Mouse (Mus musculus): Measurements from ENCODE around the gene Acsl6. TPM values are rescaled to one million over a fixed set of nuclear protein-coding genes. Genes with fewer than 3 reads are reported as not detected.

Gene Acsl6
- polyA plus RNA-seq, 1 experiment from 2014 or later, result 0.55 TPM

GRCm38 (mm10) chr11:54404885-54405284 lies 101.3 kb downstream of the Acsl6 start:
- Histone ChIP-seq H3K4me3 (no peak overlapping the region), H3K9me3 (replicated peaks) (no peaks in the 10 kb centered on the region), H3K27ac (no peak overlapping the region), H3K4me2 (no peak overlapping the region), H3K4me1 (replicated peaks) (no peaks in the 10 kb centered on the region), H3K36me3 (no peaks in the 10 kb centered on the region), H3K9ac (no peak overlapping the region), H3K27me3 (no peaks in the 10 kb centered on the region)
- 71% methylated on average over 4 of the region's 4 CpGs for WGBS
- ATAC-seq (replicated peaks; ENCODE audit: insufficient number of reproducible peaks, insufficient read depth, low FRiP score, low read depth), result no peak

DNA sequence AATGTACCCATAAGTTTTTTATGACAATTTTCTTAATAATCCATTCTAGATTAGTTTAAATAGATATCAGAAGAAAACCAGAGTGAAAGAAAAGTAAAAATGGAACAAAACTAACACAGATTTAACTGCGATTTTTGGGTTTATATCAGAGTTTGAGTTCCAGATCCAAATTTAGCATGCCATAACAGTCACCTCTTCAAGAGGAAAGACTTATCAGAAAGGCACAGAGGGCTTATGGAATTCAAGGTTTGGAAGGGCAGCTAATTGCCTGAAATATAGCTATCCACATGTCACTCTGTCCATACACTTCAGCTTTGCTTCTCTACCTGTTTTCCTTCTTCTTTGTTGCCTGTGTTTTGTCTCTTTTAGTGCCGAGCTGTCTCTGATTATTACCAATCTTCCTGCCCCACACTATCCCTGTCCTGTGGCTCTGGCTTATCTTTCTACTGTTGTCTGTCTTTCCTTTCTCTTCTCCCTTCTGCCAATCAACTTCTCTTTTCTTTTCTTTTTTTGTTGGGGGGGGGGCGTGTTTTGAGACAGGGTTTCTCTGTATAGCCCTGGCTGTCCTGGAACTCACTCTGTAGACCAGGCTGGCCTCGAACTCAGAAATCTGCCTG lies 103.4 kb downstream of the Acsl6 start:
- H3K9me3 ChIP-seq (replicated peaks), result no peaks in the 10 kb centered on the region
- no peaks in the 10 kb centered on the region for H3K4me1 ChIP-seq (replicated peaks)
- H3K4me3 ChIP-seq, result no peak overlapping the region
- no peaks in the 10 kb centered on the region for H3K27me3 ChIP-seq
- H3K9ac ChIP-seq, result no peak overlapping the region
- no peak for ATAC-seq (replicated peaks; ENCODE audit: insufficient number of reproducible peaks, insufficient read depth, low FRiP score, low read depth)
- no peak overlapping the region for H3K4me2 ChIP-seq
- WGBS, result 59% methylated on average over 4 of the region's 4 CpGs
- H3K36me3 ChIP-seq, result no peaks in the 10 kb centered on the region
- no peak overlapping the region for H3K27ac ChIP-seq

- H3K4me1 ChIP-seq (replicated peaks), result peaks cover 7% of the 10 kb centered on the region
- no peak overlapping the region for H3K4me2 ChIP-seq
- no peak overlapping the region for H3K27ac ChIP-seq
- no peaks in the 10 kb centered on the region for H3K36me3 ChIP-seq
- ATAC-seq (replicated peaks; ENCODE audit: insufficient number of reproducible peaks, insufficient read depth, low FRiP score, low read depth), result no peak
- H3K4me3 ChIP-seq, result no peak overlapping the region
- H3K9ac ChIP-seq, result no peak overlapping the region
- H3K9me3 ChIP-seq (replicated peaks), result no peaks in the 10 kb centered on the region
- H3K27me3 ChIP-seq, result no peaks in the 10 kb centered on the region
These were observed 107.0 kb downstream of the Acsl6 start for GRCm38 (mm10) chr11:54410612-54411011.

DNA sequence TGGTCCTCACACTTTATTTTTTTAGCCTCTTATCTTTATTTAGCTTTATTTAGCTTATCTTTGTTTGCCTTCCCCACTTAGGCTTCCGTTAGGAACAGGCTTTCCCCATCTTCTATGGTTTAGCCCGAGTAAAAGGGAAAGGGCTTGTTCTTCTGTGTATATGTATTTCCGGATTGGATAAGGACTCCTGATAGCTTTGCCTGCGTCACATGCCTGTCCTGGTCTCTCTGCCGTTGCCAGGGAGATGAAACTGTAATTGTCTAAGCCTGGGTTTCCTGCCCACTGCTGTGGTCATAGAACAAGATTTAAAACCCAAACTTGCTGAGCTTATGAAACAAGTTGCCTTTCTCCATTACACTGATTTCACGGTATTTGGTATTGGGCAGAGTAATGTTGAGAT lies 109.4 kb downstream of the Acsl6 start:
- Histone ChIP-seq H3K27me3 (no peaks in the 10 kb centered on the region), H3K4me3 (no peak overlapping the region), H3K36me3 (no peaks in the 10 kb centered on the region), H3K9me3 (replicated peaks) (no peaks in the 10 kb centered on the region), H3K9ac (no peak overlapping the region), H3K4me1 (replicated peaks) (peaks cover 7% of the 10 kb centered on the region), H3K4me2 (peak overlapping the region; percentile 32), H3K27ac (no peak overlapping the region)
- WGBS, result 15% methylated on average over 6 of the region's 6 CpGs
- peak; percentile 70; the same call in 1 of the 2 replicates for ATAC-seq (replicated peaks; ENCODE audit: insufficient number of reproducible peaks, insufficient read depth, low FRiP score, low read depth)

Other genes starting within 250 kb of the Acsl6 start
- gene Pdlim4, start 234.8 kb upstream of the Acsl6 start, polyA plus RNA-seq (2015; fragmentation: Nextera tagmentation; extraction: Ambion mirVana), result 11.4 and 20.8 TPM in 2 replicates
- 46.0 and 54.6 TPM in 2 replicates for gene P4ha2, start 203.7 kb upstream of the Acsl6 start, polyA plus RNA-seq (2015; fragmentation: Nextera tagmentation; extraction: Ambion mirVana)
- not detected in 2 replicates for gene Csf2, start 54.1 kb upstream of the Acsl6 start, polyA plus RNA-seq (2015; fragmentation: Nextera tagmentation; extraction: Ambion mirVana)
- not detected in 2 replicates for gene Il3, start 36.5 kb upstream of the Acsl6 start, polyA plus RNA-seq (2015; fragmentation: Nextera tagmentation; extraction: Ambion mirVana)
- gene Meikin, start 66.9 kb downstream of the Acsl6 start, polyA plus RNA-seq (2015; fragmentation: Nextera tagmentation; extraction: Ambion mirVana), result not detected in 2 replicates
- gene Fnip1, start 134.4 kb downstream of the Acsl6 start, polyA plus RNA-seq (2015; fragmentation: Nextera tagmentation; extraction: Ambion mirVana), result 8.5 and 9.2 TPM in 2 replicates
- 30.0 and 34.5 TPM in 2 replicates for gene Rapgef6, start 219.0 kb downstream of the Acsl6 start, polyA plus RNA-seq (2015; fragmentation: Nextera tagmentation; extraction: Ambion mirVana)

All from heart, embryonic 15.5 days (tissue).